Mouse (Mus musculus) testis, postnatal 14 days (tissue): ENCODE measurements around the gene Iqsec3.

ENCODE experiments used
- DNase-seq: peaks from one replicate; pipeline ENCODE4 v3.0.0; 2021; ENCODE audit warnings: low spot score

The Iqsec3 gene

GRCm38 (mm10) chr6:121454549-121455494 is 18.7 kb downstream of the Iqsec3 start:
- DNase-seq = no peak

GRCm38 (mm10) chr6:121453776-121454175 is 19.7 kb downstream of the Iqsec3 start:
- no peak for DNase-seq

- DNase-seq = no peak
Observed at GRCm38 (mm10) chr6:121451703-121452102, 21.8 kb downstream of the Iqsec3 start.

GRCm38 (mm10) chr6:121440696-121441220 is 32.7 kb downstream of the Iqsec3 start:
- no peak for DNase-seq

GRCm38 (mm10) chr6:121424830-121425229 is 48.6 kb downstream of the Iqsec3 start:
- no peak for DNase-seq

GRCm38 (mm10) chr6:121424403-121424802 is 49.1 kb downstream of the Iqsec3 start:
- DNase-seq = no peak

GRCm38 (mm10) chr6:121412558-121413297 is 60.8 kb downstream of the Iqsec3 start:
- DNase-seq = no peak

GRCm38 (mm10) chr6:121407571-121408011 is 65.9 kb downstream of the Iqsec3 start:
- no peak for DNase-seq

- no peak for DNase-seq
Observed at GRCm38 (mm10) chr6:121405311-121405710, 68.2 kb downstream of the Iqsec3 start.

- no peak for DNase-seq
Observed at GRCm38 (mm10) chr6:121402661-121403244, 70.7 kb downstream of the Iqsec3 start.

- DNase-seq = no peak
Observed at GRCm38 (mm10) chr6:121401826-121402660, 71.4 kb downstream of the Iqsec3 start.

- DNase-seq = no peak
Observed at GRCm38 (mm10) chr6:121401140-121401539, 72.3 kb downstream of the Iqsec3 start.

GRCm38 (mm10) chr6:121392610-121393252 is 80.7 kb downstream of the Iqsec3 start:
- no peak for DNase-seq

GRCm38 (mm10) chr6:121385397-121385796 is 88.1 kb downstream of the Iqsec3 start:
- DNase-seq = no peak

- DNase-seq = no peak
Observed at GRCm38 (mm10) chr6:121382071-121382470, 91.4 kb downstream of the Iqsec3 start.

- DNase-seq = no peak
Observed at GRCm38 (mm10) chr6:121380576-121380975, 92.9 kb downstream of the Iqsec3 start.

- DNase-seq = no peak
Observed at GRCm38 (mm10) chr6:121378256-121378655, 95.2 kb downstream of the Iqsec3 start.

GRCm38 (mm10) chr6:121376159-121376558 is 97.3 kb downstream of the Iqsec3 start:
- no peak for DNase-seq

- no peak for DNase-seq
Observed at GRCm38 (mm10) chr6:121371197-121371980, 102.1 kb downstream of the Iqsec3 start.

- no peak for DNase-seq
Observed at GRCm38 (mm10) chr6:121367099-121367498, 106.4 kb downstream of the Iqsec3 start.
